Mouse (Mus musculus) embryonic facial prominence, embryonic 14.5 days (tissue): ENCODE results near the gene Phf13. TPM values are rescaled to one million over a fixed set of nuclear protein-coding genes. Genes with fewer than 3 reads are reported as not detected.

Experiments used
- ATAC-seq: fragments of 200-750 bp; cut with Nextera tagmentation; 2 replicates; pipeline ENCODE4 v1.8.0; 2017; ENCODE audit warnings: low read depth, moderate number of reproducible peaks, moderate TSS enrichment
- DNase-seq: peaks from one replicate; pipeline ENCODE4 v3.0.0-alpha.2; 2015; ENCODE audit warnings: low spot score
- H3K27ac ChIP-seq: fragments of 300-500 bp; sonication (generic); replicated peaks from 2 replicates; pipeline ENCODE4 v1.5.1; 2014; ENCODE audit warnings: low read depth, mild to moderate bottlenecking, low read length, moderate library complexity
- H3K27me3 ChIP-seq: fragments of 300-500 bp; sonication (generic); replicated peaks from 2 replicates; pipeline ENCODE4 v1.6.1; 2014; ENCODE audit warnings: low read length; ENCODE audit not compliant: control insufficient read depth, insufficient read depth
- H3K36me3 ChIP-seq: fragments of 300-500 bp; sonication (generic); 2 replicates; pipeline ENCODE4 v1.6.1; 2014; ENCODE audit warnings: low read length, mixed read lengths; ENCODE audit not compliant: control insufficient read depth, insufficient read depth
- H3K4me1 ChIP-seq: fragments of 300-500 bp; sonication (generic); 2 replicates; pipeline ENCODE4 v1.6.1; 2014; ENCODE audit warnings: antibody characterized with exemption, low read length; ENCODE audit not compliant: control insufficient read depth, insufficient read depth
- H3K4me2 ChIP-seq: fragments of 300-500 bp; sonication (generic); 2 replicates; pipeline ENCODE4 v1.6.1; 2014; ENCODE audit warnings: low read depth, mild to moderate bottlenecking, low read length, moderate library complexity, mixed read lengths
- H3K4me3 ChIP-seq: fragments of 300-500 bp; sonication (generic); 2 replicates; pipeline ENCODE4 v1.5.1; 2014; ENCODE audit warnings: low read depth, mild to moderate bottlenecking, low read length
- H3K9ac ChIP-seq: fragments of 300-500 bp; sonication (generic); 2 replicates; pipeline ENCODE4 v1.6.1; 2014; ENCODE audit warnings: low read depth, mild to moderate bottlenecking, low read length, moderate library complexity, mixed read lengths
- H3K9me3 ChIP-seq: fragments of 300-500 bp; sonication (generic); 2 replicates; pipeline ENCODE4 v1.6.1; 2016; ENCODE audit warnings: low read length; ENCODE audit not compliant: control insufficient read depth
- WGBS: fragments of 180-500 bp; shearing (Covaris S2); extraction: QIAGEN DNeasy Blood & Tissue Kit; methylation state at CpG from one replicate; pipeline ENCODE4 v1.1.7; 2014; 5-methylcytosine and 5-hydroxymethylcytosine counted together
- polyA plus RNA-seq: library from polyadenylated mRNA; unstranded; fragments of >200 nt; fragmentation: Nextera tagmentation; extraction: Ambion mirVana; gene quantifications from 2 replicates; pipeline ENCODE4 v1.2.1, GENCODE M21; 2014

The Phf13 gene
- polyA plus RNA-seq, 1 experiment from 2014 or later, result 32.6 TPM

DNA sequence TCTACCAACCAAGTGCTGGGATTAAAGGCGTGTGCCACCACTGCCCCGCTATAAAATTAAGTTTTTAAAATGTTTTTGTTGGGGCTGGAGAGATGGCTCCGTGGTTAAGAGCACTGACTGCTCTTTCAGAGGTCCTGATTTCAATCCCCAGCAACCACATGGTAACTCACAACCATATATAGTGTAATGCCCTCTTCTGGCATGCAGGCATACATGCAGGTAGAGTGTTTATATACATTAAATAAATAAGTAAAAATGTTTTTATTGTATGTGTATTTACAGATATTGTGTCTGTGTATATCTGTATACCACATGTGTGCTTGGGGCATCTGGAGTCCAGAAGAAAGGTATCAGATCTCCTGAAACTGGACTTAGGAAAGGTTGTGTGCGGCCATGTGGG lies 5.3 kb upstream of the Phf13 start:
- no peak for ATAC-seq
- no peaks in the 10 kb centered on the region for H3K9me3 ChIP-seq
- DNase-seq, result no peak
- H3K27me3 ChIP-seq, result no peaks in the 10 kb centered on the region
- no peaks in the 10 kb centered on the region for H3K36me3 ChIP-seq
- H3K4me2 ChIP-seq, result no peak overlapping the region
- no peak overlapping the region for H3K4me3 ChIP-seq
- peaks cover 8% of the 10 kb centered on the region; the same call in 1 of the 2 replicates for H3K4me1 ChIP-seq
- no peak overlapping the region for H3K27ac ChIP-seq
- H3K9ac ChIP-seq, result no peak overlapping the region
- WGBS, result 66% methylated on average over 4 of the region's 4 CpGs

GRCm38 (mm10) chr4:152000906-152001305 lies 4.8 kb upstream of the Phf13 start:
- no peak overlapping the region for H3K9ac ChIP-seq
- no peak overlapping the region for H3K4me2 ChIP-seq
- H3K27ac ChIP-seq, result no peak overlapping the region
- H3K36me3 ChIP-seq, result no peaks in the 10 kb centered on the region
- H3K4me1 ChIP-seq, result peaks cover 8% of the 10 kb centered on the region; the same call in 1 of the 2 replicates
- ATAC-seq (no peak), DNase-seq (no peak)
- H3K27me3 ChIP-seq, result no peaks in the 10 kb centered on the region
- no peak overlapping the region for H3K4me3 ChIP-seq
- 33% methylated on average over 4 of the region's 4 CpGs for whole genome bisulfite sequencing
- no peaks in the 10 kb centered on the region for H3K9me3 ChIP-seq

GRCm38 (mm10) chr4:151999481-151999880 lies 3.4 kb upstream of the Phf13 start:
- Histone ChIP-seq H3K4me3 (no peak overlapping the region), H3K36me3 (no peaks in the 10 kb centered on the region), H3K9ac (no peak overlapping the region), H3K4me1 (peaks cover 8% of the 10 kb centered on the region; the same call in 1 of the 2 replicates), H3K27ac (no peak overlapping the region), H3K9me3 (no peaks in the 10 kb centered on the region), H3K27me3 (no peaks in the 10 kb centered on the region), H3K4me2 (no peak overlapping the region)
- DNase-seq, result no peak
- WGBS, result 51% methylated on average over 3 of the region's 3 CpGs
- no peak for ATAC-seq

- H3K27ac ChIP-seq, result no peak overlapping the region
- DNase-seq, result no peak
- H3K4me3 ChIP-seq, result peak overlapping the region; percentile 100; the same call in 1 of the 2 replicates
- H3K4me2 ChIP-seq, result peak overlapping the region; percentile 62
- peaks cover 9% of the 10 kb centered on the region for H3K36me3 ChIP-seq
- peaks cover 19% of the 10 kb centered on the region for H3K4me1 ChIP-seq
- no peaks in the 10 kb centered on the region for H3K9me3 ChIP-seq
- 55% methylated on average over 3 of the region's 3 CpGs for WGBS
- H3K27me3 ChIP-seq, result no peaks in the 10 kb centered on the region
- H3K9ac ChIP-seq, result no peak overlapping the region; the same call in 1 of the 2 replicates
- ATAC-seq, result no peak
Measured at GRCm38 (mm10) chr4:151997701-151998100, 1.6 kb upstream of the Phf13 start.

- Histone ChIP-seq H3K27ac (peak overlapping the region; percentile 91), H3K4me2 (peak overlapping the region; percentile 62), H3K4me1 (peaks cover 19% of the 10 kb centered on the region), H3K36me3 (peaks cover 17% of the 10 kb centered on the region), H3K27me3 (no peaks in the 10 kb centered on the region), H3K4me3 (peak overlapping the region; percentile 100), H3K9ac (peak overlapping the region; percentile 82), H3K9me3 (no peaks in the 10 kb centered on the region)
- no peak for DNase-seq
- no peak for ATAC-seq
- WGBS, result 3% methylated on average over 13 of the region's 13 CpGs
Measured at GRCm38 (mm10) chr4:151996951-151997222, 829 bp upstream of the Phf13 start.

GRCm38 (mm10) chr4:151995371-151996172 lies 486 bp downstream of the Phf13 start:
- Histone ChIP-seq H3K4me3 (peak overlapping the region; percentile 100), H3K27ac (peak overlapping the region; percentile 86), H3K27me3 (no peaks in the 10 kb centered on the region), H3K36me3 (peaks cover 30% of the 10 kb centered on the region), H3K4me1 (peaks cover 19% of the 10 kb centered on the region), H3K9ac (peak overlapping the region; percentile 95), H3K9me3 (no peaks in the 10 kb centered on the region), H3K4me2 (peak overlapping the region; percentile 88)
- WGBS, result 1% methylated on average over 15 of the region's 111 CpGs
- ATAC-seq, result peak; percentile 19; the same call in 1 of the 2 replicates
- DNase-seq, result no peak

- ATAC-seq (no peak), DNase-seq (no peak)
- H3K4me1 ChIP-seq, result peaks cover 19% of the 10 kb centered on the region
- no peaks in the 10 kb centered on the region for H3K27me3 ChIP-seq
- H3K27ac ChIP-seq, result peak overlapping the region; percentile 86
- H3K4me2 ChIP-seq, result peak overlapping the region; percentile 88
- peaks cover 34% of the 10 kb centered on the region for H3K36me3 ChIP-seq
- peak overlapping the region; percentile 95 for H3K9ac ChIP-seq
- peak overlapping the region; percentile 100 for H3K4me3 ChIP-seq
- 2% methylated on average over 25 of the region's 61 CpGs for WGBS
- H3K9me3 ChIP-seq, result no peaks in the 10 kb centered on the region
Measured at GRCm38 (mm10) chr4:151994228-151995171, 1.6 kb downstream of the Phf13 start.

- no peak for DNase-seq
- WGBS, result 79% methylated on average over 6 of the region's 6 CpGs
- Histone ChIP-seq H3K36me3 (peaks cover 34% of the 10 kb centered on the region), H3K4me1 (peaks cover 19% of the 10 kb centered on the region), H3K9ac (no peak overlapping the region), H3K27me3 (no peaks in the 10 kb centered on the region), H3K9me3 (no peaks in the 10 kb centered on the region), H3K4me2 (no peak overlapping the region), H3K4me3 (no peak overlapping the region), H3K27ac (no peak overlapping the region)
- no peak for ATAC-seq
Measured at GRCm38 (mm10) chr4:151993035-151993434, 3.0 kb downstream of the Phf13 start.
